Mouse (Mus musculus): ENCODE measurements at regions not wholly inside any gene's neighbourhood (a gene's known extent, or its start where the extent isn't known, plus 50 kb on each side); places are given as distances from the start of the nearest gene placed in this dataset.
"Not testable (repeated sequence)": the region's sequence is repeated elsewhere in the genome, so short reads cannot be mapped to it uniquely, and the experiment has no call there.

DNA sequence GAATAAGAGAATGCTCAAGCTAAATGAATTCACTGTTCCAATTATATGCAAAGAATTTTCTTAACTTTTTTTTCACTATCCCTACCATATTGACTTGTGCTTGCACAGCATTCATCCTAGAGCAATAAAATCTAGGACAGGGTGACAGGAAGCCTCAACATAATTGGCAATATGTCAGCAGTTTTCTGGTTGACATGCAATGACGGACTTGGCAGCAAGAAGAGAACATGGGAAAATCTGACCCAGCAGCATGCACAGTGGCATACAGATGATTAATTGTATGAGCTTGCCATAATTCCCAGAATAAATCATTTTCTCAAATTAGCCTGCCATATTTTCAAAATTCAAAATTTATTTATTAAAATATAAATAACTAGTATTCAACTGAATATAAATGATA, 152.7 kb downstream of the Amy2a5 start:
- DNase-seq, result no peak

DNA sequence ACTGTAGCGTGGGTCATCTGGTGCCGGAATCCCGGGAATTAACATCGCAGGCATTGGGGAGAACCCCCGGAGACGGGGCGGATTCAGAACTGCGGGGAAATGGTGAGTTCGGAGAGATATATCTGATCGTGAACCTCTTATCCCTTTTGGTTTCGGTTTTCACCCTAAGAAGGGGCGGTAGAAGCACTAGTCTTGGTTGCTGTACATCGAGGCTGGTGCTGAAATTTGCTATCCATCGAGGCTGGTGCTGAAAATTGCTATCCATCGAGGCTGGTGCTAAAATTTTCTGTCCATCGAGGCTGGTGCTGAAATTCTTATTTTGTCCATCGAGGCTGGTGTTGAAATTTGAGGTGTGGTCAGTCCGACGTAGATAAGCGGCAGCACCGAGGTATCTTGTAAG, 167.8 kb downstream of the Amy2a5 start:
- DNase-seq, result not testable (repeated sequence)

- peak; percentile 26 for DNase-seq
Observed at GRCm38 (mm10) chr3:113080704-113081103, 177.9 kb downstream of the Amy2a5 start.
